Mouse (Mus musculus) lung, adult 2 months (tissue): ENCODE results near the gene Cacng8.

Source experiments
- CTCF ChIP-seq: fragments of 200-500 bp; IDR thresholded peaks from 2 replicates; pipeline ENCODE4 v1.5.1; 2011; ENCODE audit warnings: mild to moderate bottlenecking, low read length, control low read depth; ENCODE audit not compliant: insufficient read depth
- POLR2A ChIP-seq: fragments of 200-500 bp; IDR thresholded peaks from 2 replicates; pipeline ENCODE4 v1.6.1; 2011; ENCODE audit warnings: low read depth, mild to moderate bottlenecking, control low read depth, low read length, borderline replicate concordance; ENCODE audit errors: extremely low read depth

GRCm38 (mm10) chr7:3442476-3443062 is 52.1 kb downstream of the Cacng8 start:
- no peak for TF ChIP-seq CTCF
- TF ChIP-seq POLR2A: no peak
